Mouse (Mus musculus): ENCODE results near the gene Klhdc4. TPM values are rescaled to one million over a fixed set of nuclear protein-coding genes. Genes with fewer than 3 reads are reported as not detected.
A peak's percentile ranks its signal among the peaks of the same experiment; 100 is the strongest.

Klhdc4 gene
- polyA plus RNA-seq, 1 experiment from 2014 or later: 27.6 TPM

DNA sequence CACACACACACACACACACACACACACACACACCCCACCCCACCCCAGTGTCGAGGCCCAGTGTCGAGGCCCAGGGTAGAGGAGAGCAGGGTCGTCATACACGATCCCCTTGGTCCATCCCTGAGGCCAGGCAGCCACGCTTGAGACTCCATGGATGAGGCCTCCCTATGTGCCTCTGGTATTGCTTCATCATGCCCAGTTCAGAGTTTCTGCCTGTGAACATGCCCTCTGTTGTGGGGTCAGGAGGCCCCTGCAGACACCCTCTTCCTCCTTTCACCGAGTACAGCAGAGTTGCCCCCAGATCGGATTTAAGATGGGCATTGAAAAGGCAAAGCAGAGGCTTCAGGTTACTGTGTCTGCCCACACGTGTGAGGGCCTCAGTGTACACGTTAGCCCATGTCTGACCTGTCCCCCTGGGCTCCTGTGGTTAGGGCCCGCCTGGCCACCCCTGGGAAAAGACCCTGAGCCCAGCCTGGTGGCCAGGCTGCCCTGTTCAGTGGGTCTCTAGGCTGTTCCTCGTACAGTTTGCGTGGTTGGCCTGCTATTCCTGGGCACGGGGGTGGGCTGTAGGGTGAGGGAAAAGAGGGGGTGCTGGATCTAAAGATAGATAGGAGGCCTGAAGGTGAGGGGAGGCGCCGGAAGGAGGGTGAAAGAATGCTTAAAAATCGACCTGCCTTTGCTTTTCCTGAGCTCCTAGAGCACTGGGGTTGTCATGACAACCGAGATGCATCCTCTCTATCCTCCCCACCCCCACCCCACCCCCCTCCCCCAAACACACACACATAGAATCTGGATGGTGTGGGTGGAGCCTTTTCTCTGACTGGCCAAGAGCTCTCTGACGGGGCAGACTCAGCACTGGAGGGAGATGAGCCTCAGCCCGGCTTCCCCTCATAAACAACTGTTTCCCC is 58.3 kb downstream of the Klhdc4 start:
- WGBS (ENCODE audit: insufficient replicate concordance): 26% methylated on average over 17 of the region's 19 CpGs
- no peak overlapping the region for H3K4me2 ChIP-seq
- H3K9ac ChIP-seq: no peak overlapping the region
- no peaks in the 10 kb centered on the region for H3K9me3 ChIP-seq (replicated peaks)
- no peak for DNase-seq
- no peaks in the 10 kb centered on the region for H3K27me3 ChIP-seq
- no peaks in the 10 kb centered on the region for H3K4me1 ChIP-seq (replicated peaks)
- no peak overlapping the region for H3K4me3 ChIP-seq (replicated peaks)
- peak; percentile 10; the same call in 1 of the 2 replicates for ATAC-seq (ENCODE audit: low read depth)
- H3K27ac ChIP-seq: no peak overlapping the region
- no peaks in the 10 kb centered on the region for H3K36me3 ChIP-seq

DNA sequence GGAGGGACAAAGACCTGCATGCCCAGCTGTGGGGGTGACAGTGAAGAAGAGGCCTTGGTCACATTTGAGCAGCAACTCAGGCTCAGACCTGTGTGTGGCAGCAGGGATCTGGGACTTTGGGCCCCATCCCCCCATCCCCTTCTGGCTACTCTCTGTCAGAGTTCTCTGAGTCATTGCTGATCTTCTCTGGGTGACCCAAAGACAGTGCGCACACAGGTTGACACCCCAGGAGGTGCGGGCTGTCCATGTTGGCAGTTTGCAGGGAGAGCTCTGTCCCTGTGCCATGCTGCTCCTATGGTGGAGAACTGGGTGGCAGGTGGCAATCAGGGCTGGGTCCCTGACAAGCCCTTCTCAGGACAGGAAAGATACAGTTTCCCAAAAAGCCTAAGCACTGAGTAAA is 59.7 kb downstream of the Klhdc4 start:
- ATAC-seq (ENCODE audit: low read depth) (no peak), DNase-seq (no peak)

DNA sequence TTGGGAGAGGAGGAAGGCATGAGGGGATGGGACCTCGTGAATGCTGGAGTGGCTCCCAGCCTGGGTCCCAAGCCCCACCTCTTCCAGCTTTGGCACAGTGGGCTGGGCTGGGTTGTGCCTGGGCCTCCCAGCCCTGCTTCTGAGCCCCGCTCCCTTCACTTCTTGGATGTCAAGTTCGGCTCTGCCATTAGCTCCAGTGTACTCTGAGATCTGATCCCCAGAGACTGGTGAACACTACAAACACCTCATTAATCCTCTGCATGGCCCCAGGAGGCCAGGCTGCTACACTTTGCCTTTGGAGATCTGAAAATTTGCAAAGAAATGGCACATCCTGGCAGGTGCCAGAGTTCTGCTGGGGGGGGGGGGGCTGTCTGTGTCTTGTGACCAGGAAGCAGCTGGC is 60.3 kb downstream of the Klhdc4 start:
- Histone ChIP-seq H3K27me3 (no peaks in the 10 kb centered on the region), H3K4me2 (no peak overlapping the region), H3K36me3 (no peaks in the 10 kb centered on the region), H3K27ac (no peak overlapping the region), H3K9me3 (replicated peaks) (no peaks in the 10 kb centered on the region), H3K4me3 (replicated peaks) (no peak overlapping the region), H3K4me1 (replicated peaks) (no peaks in the 10 kb centered on the region), H3K9ac (no peak overlapping the region)
- DNase-seq: no peak
- whole genome bisulfite sequencing (ENCODE audit: insufficient replicate concordance): 45% methylated on average over 3 of the region's 3 CpGs
- ATAC-seq (ENCODE audit: low read depth): no peak

More for the DNA sequence above, 59.7 kb downstream of the Klhdc4 start:
- 79% methylated on average over 2 of the region's 2 CpGs for WGBS (ENCODE audit: insufficient replicate concordance)
- Histone ChIP-seq H3K4me2 (no peak overlapping the region), H3K4me1 (replicated peaks) (no peaks in the 10 kb centered on the region), H3K4me3 (replicated peaks) (no peak overlapping the region), H3K9me3 (replicated peaks) (no peaks in the 10 kb centered on the region), H3K27ac (no peak overlapping the region), H3K9ac (no peak overlapping the region), H3K36me3 (no peaks in the 10 kb centered on the region), H3K27me3 (no peaks in the 10 kb centered on the region)

DNA sequence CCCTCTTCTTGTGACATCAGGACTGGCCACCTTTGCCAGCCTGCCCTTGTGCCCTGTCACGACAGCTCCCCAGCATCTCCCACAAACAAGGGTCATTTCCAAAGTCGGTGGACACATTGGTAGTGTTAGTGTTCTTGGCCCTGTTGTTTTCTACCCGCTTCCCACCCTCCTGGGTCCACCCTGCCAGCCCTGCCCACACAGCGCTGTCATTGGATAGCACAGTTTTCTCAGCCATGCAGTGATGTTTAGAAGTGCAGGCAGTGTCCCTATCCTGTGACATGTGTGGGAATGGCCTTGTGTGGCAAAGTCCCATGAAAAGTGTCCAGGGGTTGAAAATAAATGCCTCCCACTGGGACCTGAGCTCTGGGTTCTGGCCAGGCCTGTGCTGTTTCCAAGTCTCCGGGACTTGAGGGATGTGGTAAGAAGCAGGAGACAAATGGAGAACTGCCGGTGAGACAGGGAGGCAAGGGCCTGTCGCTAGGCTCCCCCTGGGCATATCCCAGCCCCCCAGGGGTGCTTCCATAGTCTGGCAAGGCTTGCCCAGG is 63.7 kb downstream of the Klhdc4 start:
- Histone ChIP-seq H3K9me3 (replicated peaks) (no peaks in the 10 kb centered on the region), H3K9ac (no peak overlapping the region), H3K4me2 (no peak overlapping the region), H3K27me3 (no peaks in the 10 kb centered on the region), H3K4me1 (replicated peaks) (no peaks in the 10 kb centered on the region), H3K27ac (no peak overlapping the region), H3K4me3 (replicated peaks) (no peak overlapping the region), H3K36me3 (no peaks in the 10 kb centered on the region)
- WGBS (ENCODE audit: insufficient replicate concordance): 66% methylated on average over 7 of the region's 7 CpGs
- DNase-seq (no peak), ATAC-seq (ENCODE audit: low read depth) (no peak)

DNA sequence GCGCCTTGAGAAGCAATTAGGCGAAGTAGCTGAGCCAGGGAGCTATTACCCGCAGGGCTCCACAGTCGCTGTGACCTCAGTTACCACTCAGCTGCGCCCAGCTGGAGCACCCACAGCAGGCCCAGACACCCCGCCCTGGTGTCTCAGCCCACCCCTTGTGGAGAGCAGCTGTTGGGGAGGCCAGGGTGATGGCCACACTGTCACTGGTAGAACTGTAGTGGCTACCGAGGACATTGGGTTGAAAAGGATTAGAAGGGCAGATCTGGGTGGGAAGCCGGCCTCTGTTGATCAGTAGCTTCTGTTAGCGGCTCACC is 65.7 kb downstream of the Klhdc4 start:
- Histone ChIP-seq H3K27me3 (no peaks in the 10 kb centered on the region), H3K27ac (no peak overlapping the region), H3K9ac (no peak overlapping the region), H3K9me3 (replicated peaks) (no peaks in the 10 kb centered on the region), H3K4me2 (no peak overlapping the region), H3K4me3 (replicated peaks) (no peak overlapping the region), H3K36me3 (no peaks in the 10 kb centered on the region), H3K4me1 (replicated peaks) (no peaks in the 10 kb centered on the region)
- no peak for ATAC-seq (ENCODE audit: low read depth)
- DNase-seq: no peak
- WGBS (ENCODE audit: insufficient replicate concordance): 61% methylated on average over 9 of the region's 9 CpGs

DNA sequence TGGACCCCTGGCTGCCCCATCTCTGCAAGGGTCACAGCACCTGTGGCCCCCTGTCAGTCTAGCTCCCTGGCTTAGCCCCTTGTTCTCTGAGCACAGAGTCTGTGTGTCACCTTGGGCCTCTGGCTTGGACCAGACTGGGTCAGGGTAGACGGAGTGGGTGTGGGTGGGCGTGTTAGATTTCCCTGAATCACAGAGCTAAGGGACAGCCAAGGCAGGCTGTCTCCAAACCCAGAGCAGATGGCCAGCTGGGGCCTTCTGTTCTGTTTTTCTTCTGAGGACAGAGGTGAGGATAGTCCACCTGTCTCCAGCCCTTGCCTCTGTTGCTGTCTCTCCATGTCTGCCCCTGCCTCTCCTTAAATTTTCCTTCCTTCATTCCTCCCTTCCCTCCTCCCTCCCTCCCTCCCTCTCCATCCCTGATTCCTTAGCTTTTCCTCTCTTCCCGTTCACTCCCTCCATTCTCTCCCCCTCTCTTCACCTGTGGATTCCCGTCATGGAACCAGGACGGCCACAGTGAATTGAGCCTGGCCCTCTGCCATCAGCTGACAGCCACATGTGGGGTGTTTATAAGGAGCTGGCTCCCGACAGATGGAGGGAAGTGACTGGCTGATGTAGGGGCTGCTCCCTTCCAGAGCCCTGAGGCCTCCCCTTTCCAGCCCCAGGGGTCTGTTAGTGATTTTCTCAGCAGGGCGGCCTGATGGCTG is 66.2 kb downstream of the Klhdc4 start:
- H3K36me3 ChIP-seq: no peaks in the 10 kb centered on the region
- no peak overlapping the region for H3K4me3 ChIP-seq (replicated peaks)
- WGBS (ENCODE audit: insufficient replicate concordance): 48% methylated on average over 7 of the region's 7 CpGs
- H3K27me3 ChIP-seq: no peaks in the 10 kb centered on the region
- H3K9me3 ChIP-seq (replicated peaks): no peaks in the 10 kb centered on the region
- ATAC-seq (ENCODE audit: low read depth) (no peak), DNase-seq (no peak)
- no peak overlapping the region for H3K27ac ChIP-seq
- H3K4me2 ChIP-seq: no peak overlapping the region
- H3K9ac ChIP-seq: no peak overlapping the region
- H3K4me1 ChIP-seq (replicated peaks): no peaks in the 10 kb centered on the region

DNA sequence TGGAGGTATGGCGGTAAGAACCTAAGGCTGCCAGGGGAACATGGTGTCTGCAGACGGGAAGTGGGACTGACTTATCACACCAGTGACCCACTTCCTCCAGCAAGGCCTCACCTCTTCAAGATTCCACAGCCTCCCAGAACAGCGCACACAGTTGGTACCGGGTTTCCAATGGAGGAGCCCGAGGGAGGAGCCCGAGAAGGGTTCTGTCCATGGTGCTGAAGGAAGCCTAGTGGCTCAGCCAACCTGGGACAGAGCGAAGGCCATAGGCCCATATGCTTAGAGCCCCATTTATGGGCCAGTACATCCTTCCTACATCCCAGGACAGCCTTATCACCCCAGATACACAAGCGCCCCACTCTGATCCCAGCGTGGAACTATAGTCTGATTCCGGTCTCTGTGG is 67.9 kb downstream of the Klhdc4 start:
- no peak overlapping the region for H3K4me3 ChIP-seq (replicated peaks)
- no peak for ATAC-seq (ENCODE audit: low read depth)
- 22% methylated on average over 10 of the region's 10 CpGs for WGBS (ENCODE audit: insufficient replicate concordance)

DNA sequence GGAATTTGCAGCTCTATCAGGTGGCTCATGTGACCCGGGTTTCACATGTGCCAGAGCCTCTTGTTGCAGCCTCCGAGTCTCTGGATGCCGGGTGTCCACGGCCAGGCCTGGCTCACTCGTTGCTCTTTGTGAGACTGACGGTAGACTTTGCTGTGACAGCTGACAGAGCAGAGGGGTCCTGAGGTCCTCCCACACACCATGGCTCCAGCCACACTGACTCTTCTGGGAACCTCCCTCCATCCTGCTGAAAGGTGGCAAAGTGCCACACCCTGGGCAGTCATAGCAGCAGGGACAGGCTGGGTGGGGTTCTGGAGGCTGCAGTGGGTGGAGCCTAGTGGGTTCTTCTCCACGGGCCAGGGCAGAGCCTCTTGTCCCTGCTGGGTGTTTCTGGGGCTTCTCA is 68.9 kb downstream of the Klhdc4 start:
- ATAC-seq (ENCODE audit: low read depth): no peak
- H3K36me3 ChIP-seq: no peaks in the 10 kb centered on the region
- H3K4me1 ChIP-seq (replicated peaks): no peaks in the 10 kb centered on the region
- H3K9ac ChIP-seq: no peak overlapping the region
- no peak for DNase-seq
- H3K27ac ChIP-seq: no peak overlapping the region
- no peak overlapping the region for H3K4me2 ChIP-seq
- H3K4me3 ChIP-seq (replicated peaks): no peak overlapping the region
- H3K9me3 ChIP-seq (replicated peaks): no peaks in the 10 kb centered on the region
- 67% methylated on average over 7 of the region's 7 CpGs for WGBS (ENCODE audit: insufficient replicate concordance)
- peaks cover 2% of the 10 kb centered on the region; the same call in 1 of the 2 replicates for H3K27me3 ChIP-seq

More for the DNA sequence above, 67.9 kb downstream of the Klhdc4 start:
- no peak overlapping the region for H3K27ac ChIP-seq
- peak; percentile 29 for DNase-seq
- H3K4me1 ChIP-seq (replicated peaks): no peaks in the 10 kb centered on the region
- no peak overlapping the region for H3K4me2 ChIP-seq
- no peak overlapping the region for H3K9ac ChIP-seq
- H3K36me3 ChIP-seq: no peaks in the 10 kb centered on the region
- no peaks in the 10 kb centered on the region for H3K27me3 ChIP-seq
- H3K9me3 ChIP-seq (replicated peaks): no peaks in the 10 kb centered on the region

DNA sequence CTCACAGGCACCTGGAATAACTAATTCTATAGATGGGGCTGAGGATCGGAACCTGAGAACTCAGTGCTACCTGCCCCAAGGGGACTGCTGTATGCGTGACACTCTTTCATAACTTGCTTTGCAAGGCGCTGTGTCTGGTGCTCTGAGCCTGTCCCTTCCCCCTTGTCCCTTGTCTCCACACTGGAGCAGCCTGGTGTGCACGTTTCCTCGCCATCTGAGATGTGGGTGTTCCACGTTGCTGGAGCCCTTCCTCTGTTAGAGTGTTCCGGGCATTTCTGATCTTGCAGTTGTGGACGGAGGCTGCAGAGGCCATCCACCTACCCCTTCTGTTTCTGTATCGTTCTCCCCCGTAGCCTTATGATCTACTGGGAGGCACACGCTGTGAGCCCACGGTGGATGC is 70.9 kb downstream of the Klhdc4 start:
- H3K27ac ChIP-seq: no peak overlapping the region
- H3K4me2 ChIP-seq: no peak overlapping the region
- no peaks in the 10 kb centered on the region for H3K36me3 ChIP-seq
- no peak overlapping the region for H3K9ac ChIP-seq
- DNase-seq (no peak), ATAC-seq (ENCODE audit: low read depth) (no peak)
- H3K4me1 ChIP-seq (replicated peaks): no peaks in the 10 kb centered on the region
- H3K27me3 ChIP-seq: peaks cover 12% of the 10 kb centered on the region
- H3K4me3 ChIP-seq (replicated peaks): no peak overlapping the region
- 56% methylated on average over 12 of the region's 12 CpGs for WGBS (ENCODE audit: insufficient replicate concordance)
- no peaks in the 10 kb centered on the region for H3K9me3 ChIP-seq (replicated peaks)

DNA sequence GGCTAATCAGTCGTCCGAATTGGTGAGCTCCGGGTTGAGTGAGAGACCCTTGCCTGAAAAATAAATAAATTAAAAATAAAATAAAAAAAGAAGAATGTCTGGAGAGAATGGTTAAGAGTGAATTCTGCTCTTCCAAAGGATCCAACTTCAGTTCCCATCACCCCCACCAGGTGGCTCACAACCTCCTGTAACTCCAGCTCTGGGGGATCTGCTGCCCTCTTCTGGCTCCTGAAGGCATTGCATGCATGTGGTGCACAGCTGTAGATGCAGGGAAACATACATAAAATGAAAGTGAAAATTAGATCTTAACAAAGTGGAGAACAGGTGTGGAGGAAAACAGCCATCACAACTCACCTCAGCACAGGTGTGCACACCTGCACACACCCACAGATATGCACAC is 78.0 kb downstream of the Klhdc4 start:
- H3K36me3 ChIP-seq: no peaks in the 10 kb centered on the region
- WGBS (ENCODE audit: insufficient replicate concordance): 15% methylated on average over 3 of the region's 3 CpGs
- H3K4me3 ChIP-seq (replicated peaks): no peak overlapping the region
- H3K27ac ChIP-seq: no peak overlapping the region
- H3K4me2 ChIP-seq: no peak overlapping the region
- no peak overlapping the region for H3K9ac ChIP-seq
- no peaks in the 10 kb centered on the region for H3K4me1 ChIP-seq (replicated peaks)
- DNase-seq: peak; percentile 56
- no peak for ATAC-seq (ENCODE audit: low read depth)
- peaks cover 29% of the 10 kb centered on the region for H3K27me3 ChIP-seq
- H3K9me3 ChIP-seq (replicated peaks): 0 out of 2 replicates have a peak, but pooled peaks cover 8% of the 10 kb centered on the region

DNA sequence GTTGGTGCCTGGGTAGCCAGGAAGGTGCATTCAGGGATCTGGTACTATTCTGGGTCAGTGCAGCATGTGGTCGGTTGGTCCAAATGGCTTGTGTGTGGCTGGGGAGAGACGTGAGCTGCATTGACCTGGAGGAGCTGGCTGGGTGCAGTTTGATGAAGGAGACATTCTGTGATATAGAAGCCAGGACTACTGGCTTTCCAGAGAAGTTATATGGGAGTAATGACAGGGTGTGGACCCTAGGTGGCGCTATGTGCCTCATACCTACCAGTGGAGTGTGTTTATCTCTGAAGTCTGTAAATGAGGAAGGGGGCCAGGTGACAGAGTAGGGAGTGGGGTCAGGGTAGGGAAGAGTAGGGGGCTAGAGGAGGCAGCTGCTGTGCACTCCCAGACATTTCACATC is 78.9 kb downstream of the Klhdc4 start:
- no peak for ATAC-seq (ENCODE audit: low read depth)
- Histone ChIP-seq H3K27ac (no peak overlapping the region), H3K36me3 (no peaks in the 10 kb centered on the region), H3K9ac (no peak overlapping the region), H3K4me3 (replicated peaks) (no peak overlapping the region), H3K4me1 (replicated peaks) (no peaks in the 10 kb centered on the region), H3K4me2 (no peak overlapping the region), H3K9me3 (replicated peaks) (0 out of 2 replicates have a peak, but pooled peaks cover 8% of the 10 kb centered on the region), H3K27me3 (peaks cover 27% of the 10 kb centered on the region)
- DNase-seq: no peak
- WGBS (ENCODE audit: insufficient replicate concordance): 26% methylated on average over 3 of the region's 3 CpGs

Data from liver, embryonic 13.5 days (tissue).